Mouse (Mus musculus): Measurements from ENCODE around the gene Pard3.

DNA sequence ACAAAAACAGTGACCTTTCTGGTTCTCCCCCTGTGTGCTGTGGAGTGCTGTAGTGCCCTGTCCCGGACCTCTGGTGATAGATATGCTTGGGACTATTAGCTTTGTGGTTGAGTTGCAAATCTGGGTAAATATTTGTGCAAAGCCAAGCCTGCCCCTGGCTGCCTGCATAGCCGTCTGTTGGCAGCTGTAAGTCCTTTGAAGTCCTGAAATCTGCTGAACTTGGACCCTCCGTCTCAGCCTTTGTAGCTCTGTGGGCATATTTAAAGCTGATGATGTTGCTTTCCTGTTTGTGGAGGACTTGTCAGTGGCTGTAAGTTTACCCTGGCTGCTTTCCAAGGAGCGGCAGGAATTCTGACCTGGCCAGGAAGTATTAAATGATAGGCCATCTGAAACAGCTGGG is 120.3 kb downstream of the Pard3 start:
- no peak for TF ChIP-seq POLR2A (IDR thresholded peaks at IDR 0.05; ENCODE audit: extremely low read depth, insufficient read depth, low read length)
- no peak for TF ChIP-seq CTCF (IDR thresholded peaks at IDR 0.05; ENCODE audit: extremely low read depth, insufficient read depth, low read length)
